Mouse (Mus musculus) forebrain, embryonic 13.5 days (tissue): ENCODE results near the gene Cacna2d1. TPM values are rescaled to one million over a fixed set of nuclear protein-coding genes. Genes with fewer than 3 reads are reported as not detected.

Experiments
- ATAC-seq: fragments of 200-750 bp; cut with Nextera tagmentation; 2 replicates; pipeline ENCODE4 v1.8.0; 2017
- H3K27ac ChIP-seq: fragments of 300-500 bp; sonication (generic); 2 replicates; pipeline ENCODE4 v1.5.1; 2015; ENCODE audit warnings: inconsistent platforms, mild to moderate bottlenecking, moderate library complexity
- H3K27me3 ChIP-seq: fragments of 300-500 bp; sonication (generic); 2 replicates; pipeline ENCODE4 v1.6.1; 2015; ENCODE audit warnings: mild to moderate bottlenecking, inconsistent platforms
- H3K36me3 ChIP-seq: fragments of 300-500 bp; sonication (generic); 2 replicates; pipeline ENCODE4 v1.6.1; 2015; ENCODE audit warnings: mild to moderate bottlenecking, inconsistent platforms; ENCODE audit not compliant: poor library complexity, severe bottlenecking
- H3K4me1 ChIP-seq: fragments of 300-500 bp; sonication (generic); 2 replicates; pipeline ENCODE4 v1.6.1; 2015; ENCODE audit warnings: inconsistent platforms
- H3K4me2 ChIP-seq: fragments of 300-500 bp; sonication (generic); 2 replicates; pipeline ENCODE4 v1.6.1; 2015; ENCODE audit warnings: inconsistent platforms, mild to moderate bottlenecking, moderate library complexity
- H3K4me3 ChIP-seq: fragments of 300-500 bp; sonication (generic); 2 replicates; pipeline ENCODE4 v1.5.1; 2015; ENCODE audit warnings: mild to moderate bottlenecking, inconsistent platforms
- H3K9ac ChIP-seq: fragments of 300-500 bp; sonication (generic); 2 replicates; pipeline ENCODE4 v1.6.1; 2015; ENCODE audit warnings: mild to moderate bottlenecking, inconsistent platforms
- H3K9me3 ChIP-seq: fragments of 300-500 bp; sonication (generic); replicated peaks from 2 replicates; pipeline ENCODE4 v1.6.1; 2016; ENCODE audit warnings: inconsistent platforms
- WGBS: fragments of 180-500 bp; shearing (Covaris S2); methylation state at CpG from one replicate; pipeline ENCODE4 v1.1.7; 2015; 5-methylcytosine and 5-hydroxymethylcytosine counted together
- polyA plus RNA-seq: library from polyadenylated mRNA; unstranded; fragments of >200 nt; fragmentation: Nextera tagmentation; extraction: Ambion mirVana; gene quantifications from 2 replicates; pipeline ENCODE4 v1.2.1, GENCODE M21; 2015

The Cacna2d1 gene
- polyA plus RNA-seq, 1 experiment from 2014 or later = 30.9 TPM

DNA sequence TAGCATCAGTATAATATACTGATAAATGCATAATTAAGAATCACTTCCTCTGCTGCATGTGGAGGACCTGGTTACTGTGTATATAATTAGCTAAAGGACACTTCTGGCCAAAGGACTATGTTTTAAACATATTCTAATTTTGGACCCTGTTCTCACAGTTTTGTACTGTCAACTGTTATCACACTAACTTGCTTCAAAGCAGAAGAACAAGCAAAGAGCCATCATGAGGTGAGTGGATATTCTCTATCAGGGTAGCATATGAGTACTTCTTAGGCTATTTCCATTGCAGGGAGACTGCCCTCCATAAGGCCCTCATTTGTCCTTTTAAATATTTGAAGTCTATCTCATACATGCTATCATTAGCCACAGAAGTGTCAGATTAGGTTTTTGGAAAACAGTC is 480.2 kb downstream of the Cacna2d1 start:
- H3K9ac ChIP-seq = no peak overlapping the region
- ATAC-seq = no peak
- no peaks in the 10 kb centered on the region for H3K4me1 ChIP-seq
- H3K27me3 ChIP-seq = no peaks in the 10 kb centered on the region
- H3K4me3 ChIP-seq = no peak overlapping the region
- H3K27ac ChIP-seq = no peak overlapping the region
- H3K9me3 ChIP-seq = no peaks in the 10 kb centered on the region
- no peaks in the 10 kb centered on the region for H3K36me3 ChIP-seq
- H3K4me2 ChIP-seq = no peak overlapping the region

DNA sequence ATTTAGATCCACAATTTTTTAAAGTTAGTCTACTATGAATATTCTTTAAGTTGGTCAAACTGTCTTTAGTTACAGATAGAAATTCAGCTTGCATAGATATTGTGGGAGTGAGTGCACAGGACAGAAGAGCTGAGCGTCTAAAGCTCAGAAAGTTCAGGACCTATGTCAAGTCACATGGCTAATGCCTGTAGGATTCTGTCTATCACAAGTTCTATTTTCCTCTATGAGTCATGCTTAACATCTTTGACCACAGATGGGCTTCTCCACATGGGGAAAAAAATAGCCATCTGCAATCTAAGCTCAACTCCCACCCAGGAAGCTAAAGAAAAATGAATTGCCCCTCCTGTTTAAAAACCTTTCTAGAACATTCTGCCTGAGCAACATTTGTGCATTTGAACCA is 483.5 kb downstream of the Cacna2d1 start:
- Histone ChIP-seq H3K9ac (no peak overlapping the region), H3K36me3 (no peaks in the 10 kb centered on the region), H3K4me2 (no peak overlapping the region), H3K27me3 (no peaks in the 10 kb centered on the region), H3K27ac (no peak overlapping the region), H3K9me3 (no peaks in the 10 kb centered on the region), H3K4me3 (no peak overlapping the region), H3K4me1 (no peaks in the 10 kb centered on the region)
- WGBS = 94% methylated on average over 1 of the region's 1 CpGs
- ATAC-seq = no peak

DNA sequence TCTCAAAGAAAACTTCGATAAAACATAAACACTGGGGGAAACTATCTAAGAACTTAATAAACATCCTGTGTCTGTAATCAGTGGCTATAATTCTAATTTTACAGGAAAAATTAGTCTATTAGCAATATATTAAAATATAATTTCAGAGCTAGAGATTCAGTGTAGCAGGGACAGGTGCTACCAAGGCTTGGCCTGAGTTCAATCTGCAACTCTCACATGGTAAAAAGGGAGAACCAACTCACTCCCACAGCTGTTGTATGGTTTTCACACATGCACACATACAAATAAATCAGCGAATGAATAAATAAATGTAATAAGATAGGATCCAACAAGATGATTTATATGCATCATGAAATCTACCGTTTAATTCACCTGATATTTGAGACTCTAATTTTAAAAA is 484.0 kb downstream of the Cacna2d1 start:
- no peaks in the 10 kb centered on the region for H3K36me3 ChIP-seq
- H3K9me3 ChIP-seq = no peaks in the 10 kb centered on the region
- ATAC-seq = no peak
- no peak overlapping the region for H3K4me3 ChIP-seq
- WGBS = 92% methylated on average over 3 of the region's 3 CpGs
- no peak overlapping the region for H3K4me2 ChIP-seq
- H3K4me1 ChIP-seq = no peaks in the 10 kb centered on the region
- H3K27me3 ChIP-seq = no peaks in the 10 kb centered on the region
- H3K27ac ChIP-seq = no peak overlapping the region
- H3K9ac ChIP-seq = no peak overlapping the region

Other genes with a start within 250 kb of the Cacna2d1 start
- gene Speer4c, start 220.4 kb upstream of the Cacna2d1 start, polyA plus RNA-seq = not detected in 2 replicates